Mouse (Mus musculus): ENCODE measurements at regions not wholly inside any gene's neighbourhood (a gene's known extent, or its start where the extent isn't known, plus 50 kb on each side); places are given as distances from the start of the nearest gene placed in this dataset.

- Histone ChIP-seq H3K27ac (ENCODE audit: control insufficient read depth, low read depth, low read length) (no peak overlapping the region), H3K27me3 (ENCODE audit: control insufficient read depth in 1 of 2, insufficient read depth in 2 of 2, low read length in 2 of 2) (no peaks in the 10 kb centered on the region), H3K36me3 (ENCODE audit: control insufficient read depth in 1 of 2, insufficient read depth in 2 of 2, low read length in 2 of 2) (peaks cover 0 to 6% of the 10 kb centered on the region in 2 experiments; a peak in 2 of 4 replicates), H3K4me1 (ENCODE audit: control insufficient read depth in 1 of 2, insufficient read depth in 2 of 2, low read length in 2 of 2) (peaks cover 0 to 4% of the 10 kb centered on the region in 2 experiments; a peak in 1 of 4 replicates), H3K9ac (ENCODE audit: control insufficient read depth, low read depth, low read length, poor library complexity, severe bottlenecking) (no peak overlapping the region), H3K79me2 (ENCODE audit: control insufficient read depth, insufficient read depth, low read length, poor library complexity) (no peaks in the 10 kb centered on the region), H3K9me3 (replicated peaks; ENCODE audit: insufficient read depth, low read length) (no peaks in the 10 kb centered on the region), H3K4me3 (ENCODE audit: control insufficient read depth in 1 of 2, insufficient read depth in 1 of 2, low read depth in 2 of 2, low read length in 2 of 2) (no peak overlapping the region)
- peak; percentile 20 for DNase-seq (ENCODE audit: low read depth, low spot score)
- TF ChIP-seq EP300 (IDR thresholded peaks at IDR 0.05; ENCODE audit: low read depth in 1 of 2, low read length in 2 of 2) = peak; percentile 65 to 66
- TF ChIP-seq TCF12 (IDR thresholded peaks at IDR 0.05; ENCODE audit: low read depth, low read length) = peak; percentile 48; the same call in 1 of the 2 replicates
- TF ChIP-seq GATA1 (IDR thresholded peaks at IDR 0.05; ENCODE audit: low read depth, low read length) = peak; percentile 58
- no peak for TF ChIP-seq USF2 (IDR thresholded peaks at IDR 0.05; ENCODE audit: borderline replicate concordance in 1 of 2, insufficient read depth in 1 of 2, low read depth in 1 of 2, low read length in 2 of 2)
- TF ChIP-seq RCOR1 (IDR thresholded peaks at IDR 0.05; ENCODE audit: low read depth, low read length) = 0 out of 2 replicates have a peak, but pooled peaks have one; percentile 34
- TF ChIP-seq E2F4 (IDR thresholded peaks at IDR 0.05; ENCODE audit: borderline replicate concordance, low read depth, low read length) = no peak
- TF ChIP-seq ZC3H11A (IDR thresholded peaks at IDR 0.05; ENCODE audit: low read depth, low read length) = no peak
Observed at GRCm38 (mm10) chr2:45948758-45949157, 831.6 kb upstream of the Zeb2 start.

- H3K79me2 ChIP-seq (ENCODE audit: control insufficient read depth, insufficient read depth, low read length, poor library complexity) = no peaks in the 10 kb centered on the region
- no peak for DNase-seq (ENCODE audit: low read depth, low spot score)
- H3K27me3 ChIP-seq (ENCODE audit: control insufficient read depth in 1 of 2, insufficient read depth in 2 of 2, low read length in 2 of 2) = no peaks in the 10 kb centered on the region
- no peak overlapping the region for H3K27ac ChIP-seq (ENCODE audit: control insufficient read depth, low read depth, low read length)
- H3K9me3 ChIP-seq (replicated peaks; ENCODE audit: insufficient read depth, low read length) = no peaks in the 10 kb centered on the region
- TF ChIP-seq RCOR1 (IDR thresholded peaks at IDR 0.05; ENCODE audit: low read depth, low read length) (no peak), USF2 (IDR thresholded peaks at IDR 0.05; ENCODE audit: borderline replicate concordance in 1 of 2, insufficient read depth in 1 of 2, low read depth in 1 of 2, low read length in 2 of 2) (no peak), KAT2A (conservative IDR thresholded peaks at IDR 0.05; ENCODE audit: low read depth, low read length) (no peak), ETS1 (IDR thresholded peaks at IDR 0.05; ENCODE audit: low read depth, low read length) (no peak), ZMIZ1 (IDR thresholded peaks at IDR 0.05; ENCODE audit: low read depth, low read length) (no peak), NELFE (IDR thresholded peaks at IDR 0.05; ENCODE audit: low read depth, low read length) (no peak), MXI1 (IDR thresholded peaks at IDR 0.05; ENCODE audit: low read depth, low read length) (no peak), ELF1 (IDR thresholded peaks at IDR 0.05; ENCODE audit: low read depth, low read length) (no peak), NRF1 (IDR thresholded peaks at IDR 0.05; ENCODE audit: insufficient read depth, low read depth, low read length, poor library complexity, severe bottlenecking) (no peak), JUND (IDR thresholded peaks at IDR 0.05; ENCODE audit: low read depth, low read length) (no peak), HCFC1 (IDR thresholded peaks at IDR 0.05; ENCODE audit: low read depth, low read length) (no peak), CHD1 (IDR thresholded peaks at IDR 0.05; ENCODE audit: low read depth, low read length) (no peak), EP300 (IDR thresholded peaks at IDR 0.05; ENCODE audit: low read depth in 1 of 2, low read length in 2 of 2) (no peak), E2F4 (IDR thresholded peaks at IDR 0.05; ENCODE audit: borderline replicate concordance, low read depth, low read length) (no peak), TAL1 (IDR thresholded peaks at IDR 0.05; ENCODE audit: low read length) (no peak), UBTF (IDR thresholded peaks at IDR 0.05; ENCODE audit: borderline replicate concordance, insufficient read depth, low read depth, low read length) (no peak), CTCF (IDR thresholded peaks at IDR 0.05 in 2 of 3, conservative IDR thresholded peaks at IDR 0.05 in 1 of 3; ENCODE audit: control insufficient read depth in 1 of 3, insufficient read depth in 1 of 3, low read depth in 2 of 3, low read length in 3 of 3, poor library complexity in 1 of 3, severe bottlenecking in 1 of 3) (no peak), ZKSCAN1 (IDR thresholded peaks at IDR 0.05; ENCODE audit: low read depth, low read length) (no peak), MAZ (IDR thresholded peaks at IDR 0.05; ENCODE audit: low read depth, low read length) (no peak)
- no peaks in the 10 kb centered on the region for H3K4me1 ChIP-seq (ENCODE audit: control insufficient read depth in 1 of 2, insufficient read depth in 2 of 2, low read length in 2 of 2)
- no peak overlapping the region for H3K9ac ChIP-seq (ENCODE audit: control insufficient read depth, low read depth, low read length, poor library complexity, severe bottlenecking)
- H3K4me3 ChIP-seq (ENCODE audit: control insufficient read depth in 1 of 2, insufficient read depth in 1 of 2, low read depth in 2 of 2, low read length in 2 of 2) = no peak overlapping the region
- H3K36me3 ChIP-seq (ENCODE audit: control insufficient read depth in 1 of 2, insufficient read depth in 2 of 2, low read length in 2 of 2) = no peaks in the 10 kb centered on the region
Observed at GRCm38 (mm10) chr2:45925791-45926480, 808.7 kb upstream of the Zeb2 start.
